Mouse (Mus musculus) midbrain, embryonic 16.5 days (tissue): ENCODE measurements at regions not wholly inside any gene's neighbourhood (a gene's known extent, or its start where the extent isn't known, plus 50 kb on each side); places are given as distances from the start of the nearest gene placed in this dataset.

Experiments used
- ATAC-seq: fragments of 200-750 bp; cut with Nextera tagmentation; 2 replicates; pipeline ENCODE4 v1.8.0; 2017; ENCODE audit warnings: moderate TSS enrichment
- H3K27ac ChIP-seq: fragments of 300-500 bp; sonication (generic); 2 replicates; pipeline ENCODE4 v1.5.1; 2014; ENCODE audit warnings: mild to moderate bottlenecking, low read length, mixed read lengths
- H3K27me3 ChIP-seq: fragments of 300-500 bp; sonication (generic); 2 replicates; pipeline ENCODE4 v1.6.1; 2014; ENCODE audit warnings: low read depth, low read length, mixed read lengths; ENCODE audit not compliant: control insufficient read depth, insufficient read depth
- H3K36me3 ChIP-seq: fragments of 300-500 bp; sonication (generic); 2 replicates; pipeline ENCODE4 v1.6.1; 2014; ENCODE audit warnings: mild to moderate bottlenecking, low read length, moderate library complexity, mixed read lengths; ENCODE audit not compliant: control insufficient read depth, insufficient read depth
- H3K4me1 ChIP-seq: fragments of 300-500 bp; sonication (generic); 2 replicates; pipeline ENCODE4 v1.6.1; 2014; ENCODE audit warnings: mild to moderate bottlenecking, low read length, mixed read lengths; ENCODE audit not compliant: control insufficient read depth, insufficient read depth
- H3K4me2 ChIP-seq: fragments of 300-500 bp; sonication (generic); 2 replicates; pipeline ENCODE4 v1.6.1; 2014; ENCODE audit warnings: mild to moderate bottlenecking, low read length, mixed read lengths
- H3K4me3 ChIP-seq: fragments of 300-500 bp; sonication (generic); 2 replicates; pipeline ENCODE4 v1.5.1; 2014; ENCODE audit warnings: low read depth, mild to moderate bottlenecking, low read length, moderate library complexity, mixed read lengths
- H3K9ac ChIP-seq: fragments of 300-500 bp; sonication (generic); 2 replicates; pipeline ENCODE4 v1.6.1; 2014; ENCODE audit warnings: low read depth, low read length, mixed read lengths
- H3K9me3 ChIP-seq: fragments of 300-500 bp; sonication (generic); replicated peaks from 2 replicates; pipeline ENCODE4 v1.6.1; 2014; ENCODE audit warnings: mild to moderate bottlenecking, low read length, mixed read lengths; ENCODE audit not compliant: control insufficient read depth, poor library complexity, severe bottlenecking
- WGBS: fragments of 180-500 bp; shearing (Covaris S2); extraction: QIAGEN DNeasy Blood & Tissue Kit; methylation state at CpG from one replicate; pipeline ENCODE4 v1.1.7; 2014; 5-methylcytosine and 5-hydroxymethylcytosine counted together

DNA sequence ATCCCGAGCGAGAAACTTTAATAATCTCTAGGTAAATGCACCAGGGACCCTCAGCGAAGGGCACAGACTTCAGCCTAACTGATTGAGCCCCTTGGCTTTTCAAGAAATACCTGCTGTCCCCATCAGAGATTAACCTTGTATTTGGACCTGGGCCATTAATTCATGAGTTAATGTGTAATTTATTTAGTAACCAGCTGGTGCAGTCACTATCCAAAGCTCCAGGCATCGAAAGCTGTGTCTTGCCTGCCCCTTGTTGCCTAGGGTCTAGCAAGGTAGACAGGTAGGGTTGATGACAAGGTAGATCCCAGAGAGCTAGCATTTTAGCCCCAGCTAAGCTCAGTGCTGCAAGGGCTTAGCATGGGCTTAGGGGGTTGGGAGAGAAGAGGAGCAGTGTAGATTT is 80.9 kb upstream of the Runx1 start:
- Histone ChIP-seq H3K36me3 (no peaks in the 10 kb centered on the region), H3K9me3 (no peaks in the 10 kb centered on the region), H3K9ac (no peak overlapping the region), H3K4me1 (no peaks in the 10 kb centered on the region), H3K4me3 (no peak overlapping the region), H3K4me2 (no peak overlapping the region), H3K27ac (no peak overlapping the region), H3K27me3 (no peaks in the 10 kb centered on the region)
- WGBS: 90% methylated on average over 4 of the region's 4 CpGs
- no peak for ATAC-seq

DNA sequence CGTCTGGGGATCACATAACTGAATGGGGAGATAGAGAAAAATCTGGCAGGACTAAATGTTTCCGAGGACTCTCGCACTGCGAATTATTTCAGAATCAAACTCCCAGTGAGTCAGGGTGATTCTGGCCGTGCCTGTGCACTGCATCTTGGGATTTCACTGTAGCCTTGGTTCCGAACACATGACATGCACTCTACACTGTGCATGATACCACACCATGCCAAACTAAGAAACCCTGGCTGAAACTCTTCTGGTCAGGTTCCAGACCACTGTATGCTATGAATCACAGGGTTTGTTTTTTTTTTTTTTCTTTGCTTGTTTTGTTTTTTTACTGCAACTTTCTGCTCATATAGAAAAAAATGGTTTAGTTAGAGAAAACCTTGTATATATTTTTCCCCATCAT is 79.7 kb upstream of the Runx1 start:
- no peak overlapping the region for H3K4me3 ChIP-seq
- no peak overlapping the region for H3K27ac ChIP-seq
- H3K4me2 ChIP-seq: no peak overlapping the region
- no peak for ATAC-seq
- no peaks in the 10 kb centered on the region for H3K9me3 ChIP-seq
- H3K9ac ChIP-seq: no peak overlapping the region
- H3K4me1 ChIP-seq: no peaks in the 10 kb centered on the region
- H3K36me3 ChIP-seq: no peaks in the 10 kb centered on the region
- no peaks in the 10 kb centered on the region for H3K27me3 ChIP-seq
- WGBS: 89% methylated on average over 6 of the region's 6 CpGs

DNA sequence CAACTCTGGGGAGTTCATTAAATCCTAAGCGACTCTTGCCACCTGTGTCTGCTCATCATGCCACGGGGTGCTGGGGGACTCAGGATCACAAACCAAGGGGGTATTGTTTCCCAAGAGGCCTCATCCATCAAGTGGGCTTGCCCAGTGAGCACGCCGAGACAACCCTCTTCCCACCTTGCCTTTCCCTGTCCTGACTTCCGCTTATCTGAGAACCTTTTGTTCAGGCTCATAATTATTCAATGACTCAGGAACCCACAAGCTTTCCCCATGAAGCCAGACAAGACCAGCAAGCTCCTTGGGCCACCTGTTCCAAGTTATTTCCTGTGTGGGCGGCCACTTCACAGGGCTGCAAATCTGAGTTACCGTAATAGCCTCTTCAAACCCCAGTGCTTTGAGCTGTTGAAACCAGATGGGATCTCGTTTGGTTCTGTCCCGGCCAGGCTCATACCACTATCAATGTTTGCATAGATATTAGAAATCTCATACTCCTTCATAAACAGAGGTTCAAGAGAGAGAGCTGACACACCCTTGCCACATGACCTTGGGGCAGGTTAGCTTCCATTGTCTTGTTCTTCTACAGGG is 78.0 kb upstream of the Runx1 start:
- ATAC-seq: no peak
- WGBS: 81% methylated on average over 9 of the region's 9 CpGs
- no peak overlapping the region for H3K4me3 ChIP-seq

DNA sequence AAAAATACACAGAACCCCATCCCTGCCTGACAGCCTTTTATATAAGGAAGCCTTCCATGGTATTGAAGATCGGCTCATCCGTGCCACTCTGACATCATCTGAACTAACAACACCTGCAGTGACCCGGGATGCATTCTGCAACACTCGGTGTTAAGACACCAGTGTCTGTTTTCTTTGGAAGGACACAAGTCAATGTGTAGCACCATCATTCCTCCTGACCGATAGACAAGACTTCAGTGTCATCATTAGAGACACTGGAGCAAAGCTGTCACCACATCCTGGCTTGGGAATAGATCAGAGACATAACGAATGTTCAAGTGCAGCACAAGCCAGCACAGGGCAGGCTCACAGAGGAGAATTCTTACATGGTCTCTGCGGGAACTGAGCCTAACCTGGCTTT is 77.5 kb upstream of the Runx1 start:
- no peak overlapping the region for H3K4me2 ChIP-seq
- whole genome bisulfite sequencing: 90% methylated on average over 7 of the region's 7 CpGs
- H3K27me3 ChIP-seq: no peaks in the 10 kb centered on the region
- no peaks in the 10 kb centered on the region for H3K4me1 ChIP-seq
- no peak for ATAC-seq
- no peaks in the 10 kb centered on the region for H3K9me3 ChIP-seq
- no peak overlapping the region for H3K9ac ChIP-seq
- no peak overlapping the region for H3K27ac ChIP-seq
- H3K36me3 ChIP-seq: no peaks in the 10 kb centered on the region
- no peak overlapping the region for H3K4me3 ChIP-seq

More for the DNA sequence above, 78.0 kb upstream of the Runx1 start:
- Histone ChIP-seq H3K27me3 (no peaks in the 10 kb centered on the region), H3K36me3 (no peaks in the 10 kb centered on the region), H3K27ac (no peak overlapping the region), H3K4me1 (no peaks in the 10 kb centered on the region), H3K9ac (no peak overlapping the region), H3K9me3 (no peaks in the 10 kb centered on the region), H3K4me2 (no peak overlapping the region)

DNA sequence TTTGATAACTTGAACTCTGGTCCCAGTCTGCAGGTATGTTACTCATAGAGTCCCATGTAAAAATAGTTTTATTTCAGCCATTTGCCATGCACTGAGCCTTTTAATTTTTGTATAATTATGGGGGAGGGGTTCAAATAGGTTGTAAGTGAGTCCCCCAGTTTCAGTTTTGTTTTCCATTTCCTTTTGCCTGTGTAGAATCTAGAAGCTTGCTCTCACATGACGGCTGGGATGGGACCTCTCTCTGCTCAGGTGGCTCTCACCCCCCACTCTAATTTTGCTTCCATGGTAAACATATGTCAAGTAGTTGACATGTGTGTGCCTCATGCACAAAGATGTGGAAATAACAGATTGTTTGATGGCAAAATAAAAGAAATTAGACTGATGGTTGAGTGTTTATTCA is 73.8 kb upstream of the Runx1 start:
- WGBS: 86% methylated on average over 1 of the region's 1 CpGs
- no peak for ATAC-seq

DNA sequence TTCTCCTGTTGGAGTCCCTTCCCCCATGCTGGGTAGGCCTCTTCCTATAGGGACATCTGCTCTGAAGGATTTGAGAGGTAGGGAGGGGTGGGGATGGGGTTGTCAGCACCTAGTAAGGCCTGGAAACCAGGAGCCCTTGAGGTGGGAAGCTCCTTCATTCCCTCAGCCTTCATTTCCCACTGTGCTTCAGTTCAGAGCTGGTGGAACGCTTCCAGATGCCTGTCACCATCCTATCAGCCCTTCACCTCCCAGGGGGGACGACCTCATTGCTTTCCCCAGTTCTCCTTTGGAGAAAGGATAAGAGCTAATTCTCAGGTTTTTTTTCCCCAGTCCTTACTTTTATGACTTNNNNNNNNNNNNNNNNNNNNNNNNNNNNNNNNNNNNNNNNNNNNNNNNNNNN is 65.8 kb upstream of the Runx1 start:
- no peaks in the 10 kb centered on the region for H3K27me3 ChIP-seq
- H3K27ac ChIP-seq: no peak overlapping the region
- no peak overlapping the region for H3K4me3 ChIP-seq
- no peaks in the 10 kb centered on the region for H3K9me3 ChIP-seq
- no peak for ATAC-seq
- H3K9ac ChIP-seq: no peak overlapping the region
- H3K4me1 ChIP-seq: no peaks in the 10 kb centered on the region
- WGBS: 78% methylated on average over 2 of the region's 2 CpGs
- H3K36me3 ChIP-seq: no peaks in the 10 kb centered on the region
- H3K4me2 ChIP-seq: no peak overlapping the region

More for the DNA sequence above, 73.8 kb upstream of the Runx1 start:
- Histone ChIP-seq H3K27ac (no peak overlapping the region), H3K4me1 (no peaks in the 10 kb centered on the region), H3K4me3 (no peak overlapping the region), H3K9ac (no peak overlapping the region), H3K27me3 (no peaks in the 10 kb centered on the region), H3K4me2 (no peak overlapping the region), H3K36me3 (no peaks in the 10 kb centered on the region), H3K9me3 (no peaks in the 10 kb centered on the region)

DNA sequence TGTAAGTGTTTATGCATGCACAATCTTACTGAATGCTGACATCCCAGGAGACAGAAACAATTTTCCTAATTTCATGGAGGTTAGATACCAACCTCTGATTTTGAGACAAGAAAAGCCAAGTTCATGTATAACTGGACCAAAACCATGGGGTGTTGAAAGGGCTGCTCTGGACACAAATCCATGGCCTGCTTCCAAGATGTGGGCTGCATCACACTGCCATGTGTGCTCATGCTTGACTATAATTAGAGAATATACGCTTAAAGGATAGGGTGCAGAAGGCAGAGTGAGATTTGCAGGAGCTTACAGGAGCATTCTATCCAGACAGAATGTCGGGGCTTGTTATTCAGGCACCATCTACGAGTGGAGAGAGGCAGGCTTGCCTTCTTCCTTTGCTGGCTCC is 64.8 kb upstream of the Runx1 start:
- Histone ChIP-seq H3K27me3 (no peaks in the 10 kb centered on the region), H3K4me2 (no peak overlapping the region), H3K9me3 (no peaks in the 10 kb centered on the region), H3K9ac (no peak overlapping the region), H3K27ac (no peak overlapping the region), H3K4me3 (no peak overlapping the region), H3K4me1 (no peaks in the 10 kb centered on the region), H3K36me3 (no peaks in the 10 kb centered on the region)
- WGBS: 80% methylated on average over 3 of the region's 3 CpGs
- no peak for ATAC-seq

DNA sequence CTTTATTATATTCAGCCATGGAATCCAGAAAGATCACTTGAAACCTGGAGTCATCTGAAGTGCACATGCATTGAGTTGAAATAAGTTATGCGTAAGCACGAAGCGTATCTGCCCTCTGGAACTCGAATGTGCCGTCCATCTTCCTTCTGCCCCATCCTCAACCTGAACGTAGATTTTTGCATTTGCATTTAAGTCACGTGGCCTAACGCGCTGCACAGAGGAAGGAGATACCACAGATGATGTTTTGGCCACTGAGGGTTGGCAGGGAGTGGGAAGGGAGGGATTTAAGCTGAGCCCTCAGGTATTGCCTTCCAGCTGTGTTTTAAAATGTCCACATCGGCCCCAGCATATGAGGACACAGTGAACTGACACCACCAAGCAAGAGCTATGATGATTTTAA is 63.6 kb upstream of the Runx1 start:
- no peak overlapping the region for H3K27ac ChIP-seq
- ATAC-seq: no peak
- H3K4me3 ChIP-seq: no peak overlapping the region
- H3K4me1 ChIP-seq: no peaks in the 10 kb centered on the region
- no peak overlapping the region for H3K9ac ChIP-seq
- H3K36me3 ChIP-seq: no peaks in the 10 kb centered on the region
- H3K9me3 ChIP-seq: no peaks in the 10 kb centered on the region
- whole genome bisulfite sequencing: 89% methylated on average over 10 of the region's 10 CpGs
- H3K4me2 ChIP-seq: no peak overlapping the region
- H3K27me3 ChIP-seq: no peaks in the 10 kb centered on the region

DNA sequence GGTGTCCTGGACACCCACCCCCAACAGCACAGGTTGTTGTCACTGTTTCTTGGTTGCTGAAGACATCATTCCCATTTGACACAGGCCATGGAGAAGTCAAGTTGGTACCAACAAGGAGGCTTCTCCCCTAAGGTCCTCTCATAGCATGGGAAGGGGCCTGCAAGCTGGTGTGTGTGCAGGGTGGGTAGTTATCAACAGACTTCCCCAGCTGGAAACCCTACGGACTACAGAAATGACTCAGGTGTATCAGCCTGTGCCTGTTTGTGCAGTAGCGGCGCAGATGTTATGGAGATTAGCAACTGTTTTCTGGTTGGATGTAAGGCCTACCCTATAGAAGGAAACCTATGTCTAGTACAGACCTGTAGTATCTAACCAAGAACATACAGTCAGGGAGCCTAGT is 60.3 kb upstream of the Runx1 start:
- H3K4me2 ChIP-seq: no peak overlapping the region
- no peaks in the 10 kb centered on the region for H3K9me3 ChIP-seq
- H3K27ac ChIP-seq: no peak overlapping the region
- H3K4me1 ChIP-seq: no peaks in the 10 kb centered on the region
- no peak for ATAC-seq
- WGBS: 93% methylated on average over 3 of the region's 3 CpGs
- H3K36me3 ChIP-seq: no peaks in the 10 kb centered on the region
- H3K4me3 ChIP-seq: no peak overlapping the region
- no peaks in the 10 kb centered on the region for H3K27me3 ChIP-seq
- no peak overlapping the region for H3K9ac ChIP-seq
